Mouse (Mus musculus) 3134 (cell line): ENCODE measurements around the gene Zfp956.
A peak's percentile ranks its signal among the peaks of the same experiment; 100 is the strongest.
"Not testable (repeated sequence)": the region's sequence is repeated elsewhere in the genome, so short reads cannot be mapped to it uniquely, and the experiment has no call there.

Source experiments
- DNase-seq: peaks from one replicate; pipeline ENCODE4 v3.0.0-alpha.2; 2011; ENCODE audit warnings: low spot score; ENCODE audit not compliant: insufficient read length; ENCODE audit errors: extremely low read depth

Zfp956 gene

DNA sequence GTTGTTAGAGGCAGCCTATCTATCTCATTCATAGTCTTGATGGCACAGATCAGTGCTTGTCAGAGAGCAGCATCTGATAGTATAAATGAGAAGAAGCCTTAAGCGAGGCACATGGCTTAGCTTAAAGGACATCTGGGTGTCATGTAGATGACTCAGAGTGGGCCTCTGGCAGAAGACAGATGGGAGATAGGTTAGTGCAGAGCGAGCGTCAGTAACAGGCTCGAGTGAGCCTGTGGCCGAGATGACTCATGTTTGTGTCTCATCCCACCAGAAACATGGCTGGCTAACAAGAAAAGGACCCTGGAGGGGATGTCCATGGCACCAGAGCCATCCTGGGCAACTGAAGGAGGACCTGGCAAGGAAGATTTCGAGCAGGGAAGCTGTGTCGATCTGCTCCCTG lies 9.9 kb downstream of the Zfp956 start:
- DNase-seq, result no peak

DNA sequence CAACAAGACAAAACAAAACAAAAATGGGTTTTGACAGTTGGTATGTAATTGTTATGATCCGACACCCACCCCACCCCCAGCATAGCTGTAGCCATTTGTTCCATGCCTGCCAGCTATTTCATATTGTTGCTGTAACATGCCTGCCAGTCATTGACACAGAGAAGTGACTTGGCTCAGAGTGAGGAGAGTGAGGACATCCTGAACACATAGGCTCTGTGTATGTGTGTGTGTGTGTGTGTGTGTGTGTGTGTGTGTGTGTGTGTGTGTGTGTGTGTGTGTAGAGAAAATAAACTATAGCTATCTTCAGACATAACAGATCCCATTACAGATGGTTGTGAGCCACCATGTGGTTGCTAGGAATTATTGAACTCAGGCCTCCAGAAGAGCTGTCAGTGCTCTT lies 15.0 kb downstream of the Zfp956 start:
- not testable (repeated sequence) for DNase-seq

DNA sequence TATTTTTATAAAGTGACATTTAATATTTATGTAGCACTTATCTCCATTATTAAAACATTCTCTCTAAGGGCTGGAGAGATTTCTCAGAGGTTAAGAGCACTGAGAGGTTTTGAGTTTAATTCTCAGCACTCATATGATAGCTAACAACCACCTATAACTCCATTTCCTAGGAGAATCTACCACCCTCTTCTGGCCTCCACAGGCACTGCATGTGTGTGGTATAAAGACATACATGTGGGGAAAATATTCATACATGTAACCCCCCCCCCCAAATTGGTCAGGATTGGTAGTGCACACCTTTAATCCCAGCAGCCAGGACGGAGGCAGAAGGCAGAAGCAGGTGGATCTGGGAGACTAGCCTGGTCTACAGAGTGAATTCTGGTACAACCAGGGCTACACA lies 21.4 kb downstream of the Zfp956 start:
- DNase-seq, result no peak

DNA sequence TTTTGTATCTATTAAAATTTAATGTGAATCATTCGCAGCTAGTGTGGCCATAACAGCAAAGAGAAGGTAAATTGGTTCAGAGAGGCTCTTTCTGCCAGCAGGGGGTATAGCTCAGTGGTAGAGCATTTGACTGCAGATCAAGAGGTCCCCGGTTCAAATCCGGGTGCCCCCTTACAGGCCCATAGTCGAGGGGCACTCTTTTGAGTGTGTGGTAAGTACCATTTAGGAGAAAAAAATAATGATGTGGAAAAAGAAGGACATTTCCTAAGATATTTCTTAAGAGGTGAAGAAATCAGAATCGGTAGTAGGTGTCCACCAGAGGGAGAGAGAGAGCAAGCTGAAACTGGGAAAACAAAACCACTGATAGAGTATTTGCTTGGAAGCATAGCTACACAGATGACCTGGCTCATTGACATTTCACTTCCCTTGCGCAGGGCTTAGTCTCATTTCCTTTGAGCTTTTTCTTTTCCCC lies 25.7 kb downstream of the Zfp956 start:
- peak; percentile 69 for DNase-seq

DNA sequence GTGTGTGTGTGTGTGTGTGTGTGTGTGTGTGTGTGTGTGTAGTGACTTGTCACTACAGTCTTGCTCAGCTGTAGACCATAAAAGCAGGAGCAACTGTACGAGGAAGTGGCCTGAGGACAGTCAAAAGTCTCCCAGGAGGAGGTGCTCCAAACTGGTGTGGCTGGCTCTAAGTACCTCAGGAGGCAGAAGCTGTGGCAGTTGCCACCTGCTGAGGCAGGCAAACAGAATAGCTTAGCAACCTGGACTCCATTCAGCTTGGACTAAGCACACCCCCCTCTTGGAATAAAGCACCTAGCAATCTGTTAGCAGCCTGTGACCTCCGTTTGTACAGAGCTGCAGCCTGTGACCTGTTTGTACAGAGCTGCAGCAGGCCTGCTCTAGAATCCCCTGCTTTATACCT lies 30.7 kb downstream of the Zfp956 start:
- DNase-seq, result no peak

DNA sequence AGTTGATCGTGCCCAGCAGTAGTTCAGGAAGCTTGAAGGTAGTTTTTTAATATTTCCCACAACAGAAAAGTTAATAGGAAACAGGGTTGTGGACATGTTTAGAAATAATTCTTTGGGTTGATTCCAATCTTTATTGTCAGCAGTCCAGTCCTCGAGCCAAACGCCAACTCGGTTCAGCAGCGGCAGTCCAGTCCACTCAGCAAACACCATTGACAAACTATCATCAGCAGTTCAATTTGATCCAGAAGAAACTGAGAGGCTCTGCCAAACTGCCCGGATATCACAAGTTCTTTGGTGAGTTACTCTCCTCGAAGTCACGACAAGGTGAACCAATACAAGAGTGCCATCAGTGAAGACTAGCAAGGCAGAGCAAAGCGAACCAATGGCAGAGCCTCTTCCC lies 42.5 kb downstream of the Zfp956 start:
- DNase-seq, result no peak

DNA sequence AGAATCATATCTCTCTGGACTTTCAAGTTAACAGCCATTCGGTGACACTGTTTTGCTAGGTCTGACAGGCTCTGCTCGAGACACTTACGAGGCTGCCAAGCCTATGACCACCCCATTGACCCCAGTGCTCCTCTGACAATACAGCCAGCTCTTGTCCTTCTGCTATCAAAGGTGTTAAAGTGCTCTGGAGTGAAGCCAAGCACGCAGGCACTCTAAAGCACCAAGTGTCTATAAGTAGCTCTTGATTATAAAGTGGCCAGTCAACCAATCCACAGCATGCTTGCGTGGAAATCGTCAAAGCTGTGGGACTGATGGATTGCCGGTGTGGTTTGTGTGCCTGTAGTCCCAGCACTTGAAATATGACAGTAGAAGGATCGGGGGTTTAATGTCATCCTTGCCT lies 57.5 kb downstream of the Zfp956 start:
- no peak for DNase-seq
